Mouse (Mus musculus) megakaryocyte, embryonic 14.5 days (primary cell): Measurements from ENCODE around the gene Senp3.
"Not testable (repeated sequence)": the region's sequence is repeated elsewhere in the genome, so short reads cannot be mapped to it uniquely, and the experiment has no call there.

Experiments
- FLI1 ChIP-seq: IDR thresholded peaks from 2 replicates; pipeline ENCODE4 v1.6.1; 2012; ENCODE audit warnings: low read length, inconsistent platforms, mixed read lengths
- GATA1 ChIP-seq: IDR thresholded peaks from 3 replicates; pipeline ENCODE4 v1.6.1; 2012; ENCODE audit warnings: mixed read lengths, low read length, inconsistent platforms, borderline replicate concordance

DNA sequence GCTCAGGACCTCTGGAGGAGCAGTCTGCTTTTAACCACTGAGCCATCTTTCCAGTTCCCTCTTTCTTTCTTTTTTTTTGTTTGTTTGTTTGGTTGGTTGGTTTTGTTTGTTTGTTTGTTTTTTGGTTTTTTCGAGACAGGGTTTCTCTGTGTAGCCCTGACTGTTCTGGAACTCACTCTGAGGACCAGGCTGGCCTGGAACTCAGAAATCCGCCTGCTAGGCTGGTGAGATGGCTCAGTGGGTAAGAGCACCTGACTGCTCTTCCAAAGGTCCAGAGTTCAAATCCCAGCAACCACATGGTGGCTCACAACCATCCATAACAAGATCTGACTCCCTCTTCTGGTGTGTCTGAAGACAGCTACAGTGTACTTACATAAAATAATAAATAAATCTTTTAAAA lies 57.5 kb downstream of the Senp3 start:
- not testable (repeated sequence) for TF ChIP-seq FLI1, GATA1
